Mouse (Mus musculus) G1E (cell line): ENCODE results near the gene Grifin.

Experiments
- CTCF ChIP-seq: IDR thresholded peaks from 2 replicates; pipeline ENCODE4 v1.5.1; 2012; ENCODE audit warnings: low read depth, low read length, inconsistent platforms, mixed read lengths
- GATA1 ChIP-seq: IDR thresholded peaks from 2 replicates; pipeline ENCODE4 v1.6.1; 2012; ENCODE audit warnings: borderline replicate concordance, low read length, inconsistent platforms, mixed read lengths
- GATA2 ChIP-seq: IDR thresholded peaks from 2 replicates; pipeline ENCODE4 v1.6.1; 2012; ENCODE audit warnings: low read depth, low read length, inconsistent platforms, borderline replicate concordance
- POLR2AphosphoS5 ChIP-seq: IDR thresholded peaks from 2 replicates; pipeline ENCODE4 v1.6.1; 2012; ENCODE audit warnings: low read depth, low read length, inconsistent platforms; ENCODE audit not compliant: insufficient replicate concordance
- TAL1 ChIP-seq: conservative IDR thresholded peaks from 2 replicates; pipeline ENCODE4 v1.6.1; 2012; ENCODE audit warnings: low read depth, low read length, inconsistent platforms, mixed read lengths

- TF ChIP-seq CTCF (no peak), GATA2 (no peak), GATA1 (no peak), POLR2AphosphoS5 (no peak), TAL1 (no peak)
Observed at GRCm38 (mm10) chr5:140570223-140570870, 5.5 kb upstream of the Grifin start.
